Mouse (Mus musculus) monocyte, adult 5-6 weeks (primary cell): ENCODE measurements around the gene Chst15. TPM values are rescaled to one million over a fixed set of nuclear protein-coding genes. Genes with fewer than 3 reads are reported as not detected.

Experiments used
- ATAC-seq: fragments of 153-309, 156-312 bp; replicated peaks from 2 replicates; pipeline ENCODE4 v1.8.0; 2017; ENCODE audit warnings: mild to moderate bottlenecking; ENCODE audit not compliant: low TSS enrichment, insufficient number of reproducible peaks, severe bottlenecking, poor library complexity, low FRiP score
- total RNA-seq: library from RNA; stranded (forward); fragments of 200-1000, 200-491, 200-594 nt; gene quantifications from 3 replicates; pipeline ENCODE4 v1.2.3, GENCODE M21; 2017

Gene Chst15
- total RNA-seq, 1 experiment from 2014 or later: 25.4 TPM

- no peak for ATAC-seq
These were observed 43.1 kb downstream of the Chst15 start for GRCm38 (mm10) chr7:132273741-132274513.

DNA sequence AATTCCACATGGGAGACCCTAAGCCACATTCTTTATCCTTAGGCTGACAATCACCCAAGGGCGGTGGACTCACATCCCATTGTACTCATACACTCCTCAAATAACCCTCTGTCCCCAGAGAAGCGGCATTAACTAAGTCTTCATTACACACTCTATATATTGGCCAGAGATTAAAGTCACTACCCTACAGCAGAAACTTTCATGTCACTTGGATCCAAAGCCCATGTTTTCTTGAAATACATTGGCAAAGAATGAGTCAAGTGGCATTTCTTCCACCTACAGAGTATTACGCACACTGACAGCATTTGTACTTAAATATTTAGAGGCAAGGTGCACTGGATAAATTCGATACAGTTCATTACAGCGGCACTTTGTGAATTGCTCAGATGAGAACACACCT is 44.0 kb downstream of the Chst15 start:
- ATAC-seq: no peak

DNA sequence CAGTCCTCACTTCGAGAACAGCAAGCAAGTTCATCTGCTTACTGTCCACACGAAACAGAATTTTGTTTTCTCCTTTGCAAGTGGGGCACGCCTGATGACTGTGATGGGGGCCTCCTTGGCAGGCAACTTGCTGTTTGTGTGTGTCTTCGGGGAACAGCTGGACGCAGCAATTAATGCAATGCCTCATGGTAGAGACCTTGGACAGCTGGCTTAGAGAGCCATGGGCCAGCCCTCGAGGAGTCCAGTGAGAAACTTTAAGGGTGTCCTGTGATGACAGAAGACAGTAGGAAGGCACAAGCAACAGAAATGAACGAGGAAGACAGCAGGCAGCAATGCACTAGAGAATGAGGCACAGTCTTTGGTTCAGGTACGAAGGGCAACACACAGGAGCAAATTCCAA is 46.7 kb downstream of the Chst15 start:
- ATAC-seq: no peak

DNA sequence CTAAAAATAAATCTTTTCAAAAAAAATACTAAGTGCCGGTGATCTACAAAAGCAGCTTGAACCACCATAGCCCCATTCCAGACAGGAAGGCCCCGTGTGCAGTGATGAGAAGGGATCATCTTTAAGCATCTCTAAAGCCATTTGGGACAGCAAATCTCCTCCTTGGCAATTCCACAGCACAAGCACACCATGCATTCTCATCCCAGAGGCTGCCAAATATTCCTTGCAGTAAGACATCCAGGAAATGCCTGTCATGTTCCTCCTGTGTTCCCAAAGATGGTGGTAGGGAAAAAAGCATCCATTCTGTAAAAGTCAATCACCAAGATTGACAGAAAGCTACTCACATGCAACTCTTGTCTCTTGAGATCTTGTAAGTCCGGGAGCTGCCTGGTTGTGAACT is 47.4 kb downstream of the Chst15 start:
- no peak for ATAC-seq

DNA sequence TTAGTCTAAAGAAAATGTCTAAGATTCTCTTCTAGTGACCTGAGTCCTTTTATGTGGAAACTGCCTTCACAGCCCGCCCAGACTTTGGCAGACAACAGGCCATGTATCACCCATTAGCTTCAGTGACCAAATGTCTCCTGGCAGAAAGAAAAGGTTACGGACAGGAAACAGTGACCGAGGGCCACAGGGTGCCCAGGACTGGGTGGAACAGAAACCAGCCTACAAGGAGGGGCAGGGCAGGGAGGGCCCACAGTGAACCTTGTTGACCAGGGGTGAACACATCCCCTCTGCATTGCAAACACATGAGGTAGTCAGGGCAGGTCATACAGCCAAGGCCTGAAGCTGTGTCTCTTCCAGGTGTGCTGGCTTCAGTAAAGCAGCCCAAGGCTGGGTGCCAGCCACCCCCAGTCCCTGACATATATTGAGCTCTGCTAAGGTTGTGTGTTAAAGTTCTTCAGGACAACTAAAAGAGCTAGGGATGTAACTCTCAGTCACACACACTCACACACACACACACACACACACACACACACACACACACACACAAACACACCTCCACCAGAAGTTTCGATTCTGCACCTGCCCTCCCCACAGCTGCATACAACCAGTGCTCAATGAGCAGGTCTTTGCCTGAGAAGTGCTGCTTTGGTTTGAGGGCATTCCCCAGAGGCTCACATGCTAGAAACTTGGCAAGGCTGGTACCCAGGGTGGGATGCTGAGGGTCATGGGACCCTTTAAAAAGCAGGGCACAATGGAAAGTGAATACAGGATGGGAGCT is 49.1 kb downstream of the Chst15 start:
- ATAC-seq: no peak

DNA sequence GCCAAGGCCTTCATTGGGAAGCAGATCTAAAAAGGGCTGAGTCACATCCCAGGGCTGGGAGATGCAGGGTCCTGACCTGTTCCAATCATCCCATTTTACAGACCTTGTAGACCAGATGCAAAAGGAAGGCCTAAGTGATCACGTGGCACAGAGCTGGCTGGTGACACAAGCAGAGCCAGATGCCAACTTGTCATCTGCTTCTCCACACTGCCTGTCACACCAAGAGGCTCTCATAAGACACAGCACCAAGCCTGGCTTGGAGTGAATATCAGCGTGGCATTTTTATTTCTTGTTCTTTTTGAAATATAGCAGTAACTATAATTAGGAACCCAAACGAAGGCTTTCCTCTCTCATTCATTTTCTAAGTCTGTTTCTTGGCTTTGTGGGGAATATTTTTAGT is 52.3 kb downstream of the Chst15 start:
- no peak for ATAC-seq

- ATAC-seq: no peak
These were observed 53.8 kb downstream of the Chst15 start for GRCm38 (mm10) chr7:132263186-132263585.

GRCm38 (mm10) chr7:132262696-132263095 is 54.3 kb downstream of the Chst15 start:
- ATAC-seq: no peak

DNA sequence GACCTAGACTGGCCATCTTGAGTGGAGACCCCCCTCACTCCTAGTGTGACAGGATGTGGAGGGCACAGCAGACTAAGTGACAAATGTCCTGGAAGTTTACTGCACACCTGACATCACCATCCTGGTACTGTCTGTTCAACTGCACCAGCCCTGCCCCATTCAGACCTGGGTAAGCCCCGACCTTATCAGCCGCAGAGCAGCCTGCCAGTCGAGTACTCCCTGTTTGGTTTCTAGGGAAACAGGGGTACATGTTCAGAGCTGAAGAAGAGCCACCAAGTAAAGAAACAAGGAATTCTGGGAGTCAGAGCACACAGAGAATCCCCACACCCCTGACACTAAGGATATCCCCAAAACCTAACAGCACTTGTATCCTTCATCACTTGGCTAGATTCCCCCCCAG is 55.1 kb downstream of the Chst15 start:
- ATAC-seq: no peak

- no peak for ATAC-seq
These were observed 56.4 kb downstream of the Chst15 start for GRCm38 (mm10) chr7:132260632-132261031.

DNA sequence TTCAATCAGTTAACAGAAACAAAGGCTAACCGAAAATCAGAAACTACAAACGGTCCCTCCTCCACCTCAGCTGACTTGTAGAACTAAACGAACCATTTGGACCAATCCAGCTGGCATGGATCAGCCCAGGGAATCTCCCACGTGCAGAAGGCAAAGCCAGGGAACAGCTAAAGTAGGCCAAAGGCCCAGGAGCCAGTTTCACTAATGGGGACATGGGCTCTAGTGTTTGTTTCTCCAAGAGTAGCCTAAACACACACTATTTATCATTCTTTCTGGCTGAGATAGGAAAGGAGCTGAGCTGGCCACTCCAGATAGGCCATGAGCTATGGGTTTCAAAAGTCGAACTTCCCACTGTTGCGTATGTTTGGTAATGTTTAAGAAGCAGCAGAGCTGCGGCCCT is 58.2 kb downstream of the Chst15 start:
- no peak for ATAC-seq

DNA sequence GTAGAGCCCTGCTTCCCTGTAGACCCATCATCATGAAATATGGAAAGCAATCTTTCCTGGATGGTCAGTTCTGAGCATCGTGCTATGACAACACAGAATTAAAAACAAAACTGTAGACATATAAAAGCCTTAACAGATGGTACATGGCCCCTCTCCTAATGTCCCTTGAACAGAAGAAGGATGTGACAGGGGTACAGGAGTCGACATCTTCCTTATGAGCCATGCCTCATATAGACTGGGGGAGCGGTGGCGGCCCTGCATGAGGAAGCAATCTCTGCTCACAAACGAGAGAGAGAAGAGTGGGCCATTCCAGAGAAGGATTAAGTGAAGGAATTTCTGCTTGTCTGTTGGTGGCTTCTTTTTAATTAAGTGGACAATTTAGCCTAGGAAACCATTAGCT is 58.8 kb downstream of the Chst15 start:
- ATAC-seq: no peak

DNA sequence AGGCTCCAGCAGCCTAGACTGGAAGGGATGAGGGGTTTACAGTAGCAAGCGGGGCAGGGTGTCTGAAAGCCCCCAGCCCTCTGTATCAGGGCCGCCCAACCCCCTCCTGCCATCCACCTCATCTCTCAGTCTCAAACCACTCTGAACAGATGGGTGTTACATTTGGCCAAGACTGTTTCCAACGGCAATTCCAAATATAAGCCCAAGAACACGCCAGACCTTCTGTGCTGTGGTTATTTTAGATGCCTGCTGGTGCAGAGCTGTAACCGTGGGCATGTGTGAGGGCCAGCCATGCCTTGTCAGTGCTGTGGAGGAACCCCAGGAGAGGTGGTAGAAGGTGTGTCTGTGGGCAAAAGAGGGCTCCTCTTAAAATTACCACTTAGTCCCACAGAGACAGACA is 63.5 kb downstream of the Chst15 start:
- ATAC-seq: no peak

DNA sequence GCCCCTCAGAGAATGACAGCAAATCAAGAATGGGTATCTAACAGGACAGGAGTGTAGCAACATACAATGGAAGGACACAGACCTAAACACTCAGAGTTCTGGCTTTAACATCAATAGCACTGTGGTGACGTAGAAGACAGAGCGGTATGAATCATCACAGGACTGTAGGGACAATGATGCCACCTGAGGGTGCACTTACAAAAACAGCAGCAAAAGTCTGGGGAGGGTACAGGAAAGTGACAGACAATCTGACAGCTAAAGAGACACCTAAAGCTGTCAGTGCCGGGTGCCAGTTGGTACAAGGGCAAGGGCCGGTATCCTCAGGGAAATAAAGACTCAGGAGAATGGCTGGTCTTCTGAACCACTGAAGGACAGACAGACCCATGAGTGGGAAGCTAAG is 64.0 kb downstream of the Chst15 start:
- no peak for ATAC-seq

GRCm38 (mm10) chr7:132249563-132250119 is 67.4 kb downstream of the Chst15 start:
- no peak for ATAC-seq

- no peak for ATAC-seq
These were observed 69.5 kb downstream of the Chst15 start for GRCm38 (mm10) chr7:132247567-132247966.

GRCm38 (mm10) chr7:132247091-132247490 is 69.9 kb downstream of the Chst15 start:
- no peak for ATAC-seq

- no peak for ATAC-seq
These were observed 71.3 kb downstream of the Chst15 start for GRCm38 (mm10) chr7:132245730-132246129.

DNA sequence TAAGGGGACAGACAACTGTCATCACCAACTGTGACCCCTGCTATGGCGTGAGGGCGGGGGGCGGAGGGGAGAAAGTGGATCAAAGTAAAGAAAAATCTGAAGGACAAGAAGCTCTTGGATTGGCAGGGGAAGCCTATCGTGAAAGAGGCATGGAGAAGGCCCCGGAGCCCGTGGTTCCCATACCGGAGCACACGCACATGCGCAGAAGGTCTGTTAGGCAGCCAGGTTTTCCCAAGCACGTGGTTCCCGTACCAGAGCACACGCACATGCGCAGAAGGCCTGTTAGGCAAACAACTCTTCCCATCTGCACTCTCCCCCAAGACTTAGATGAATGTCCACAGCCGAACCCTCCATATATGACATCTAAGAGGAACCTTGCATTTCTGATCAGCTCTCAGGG is 72.4 kb downstream of the Chst15 start:
- no peak for ATAC-seq

DNA sequence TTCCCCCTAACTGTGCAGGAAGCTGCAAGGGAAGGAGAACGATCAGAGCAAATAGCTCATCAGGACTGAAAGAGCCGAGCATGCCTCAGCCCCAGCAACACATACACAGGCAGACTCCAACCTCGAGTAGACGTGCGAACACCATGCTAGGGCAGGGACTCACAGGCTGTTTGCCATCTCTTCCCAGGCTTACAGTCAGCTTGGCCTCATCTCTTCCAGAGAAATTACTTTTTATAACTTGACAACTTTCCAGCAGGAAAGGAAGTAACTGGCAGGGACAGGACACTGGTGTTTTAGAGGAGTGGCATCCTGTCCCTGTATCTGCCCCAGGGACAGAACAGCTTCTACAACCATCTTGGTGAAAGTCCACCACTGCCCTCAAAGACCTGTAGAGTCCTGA is 73.8 kb downstream of the Chst15 start:
- no peak for ATAC-seq
